In genomic region chr8:107139704-107140470, GRCm38 (mm10) we compare ENCODE assay signal across 8 mouse cellular contexts. TPM values are rescaled to one million over a fixed set of nuclear protein-coding genes. Genes with fewer than 3 reads are reported as not detected.
DNase-seq lines count a peak whose midpoint lies in the region; ATAC-seq lines count a peak whose summit lies in the region.

No protein-coding gene starts in this region.

- DNase-seq in urinary bladder, postnatal 36 days (ENCODE audit: low spot score in 2 of 2) = peak; percentile 48 to 56
- no peak for DNase-seq in urinary bladder, postnatal 25 days (ENCODE audit: low spot score)
- peak; percentile 78 for DNase-seq in kidney, adult 11 months
- peak; percentile 72 for DNase-seq in lung, postnatal 10 days
- DNase-seq in T-cell, adult 2 months (ENCODE audit: low spot score) = no peak
- DNase-seq in frontal cortex, postnatal 36 days (ENCODE audit: low spot score in 2 of 2) = no peak
- DNase-seq in layer of hippocampus, postnatal 36 days = no peak

- peak; percentile 95 for ATAC-seq in erythroid progenitor cell, adult 5-6 weeks (replicated peaks; ENCODE audit: low FRiP score, poor library complexity, severe bottlenecking)

RNA-seq across cellular contexts. Expression of gene Cyb5b, which starts 10.6 kb away (rescaled TPM):
- total RNA-seq in erythroid progenitor cell, adult 5-6 weeks (2015; ENCODE audit: low replicate concordance) = 16.8 and 19.5 TPM in 2 replicates
- total RNA-seq in erythroid progenitor cell, adult 5-6 weeks (2017; ENCODE audit: low replicate concordance) = 6.8 and 7.4 TPM in 2 replicates
- total RNA-seq in layer of hippocampus, postnatal 36 days (2021) = 100 to 1,000 TPM; 106 to 109 TPM

RNA-seq across cellular contexts. Expression of gene Terf2, which starts 43.5 kb away (rescaled TPM):
- 28.1 and 33.5 TPM in 2 replicates for total RNA-seq in erythroid progenitor cell, adult 5-6 weeks (2015; ENCODE audit: low replicate concordance)
- 22.2 and 30.9 TPM in 2 replicates for total RNA-seq in erythroid progenitor cell, adult 5-6 weeks (2017; ENCODE audit: low replicate concordance)
- total RNA-seq in layer of hippocampus, postnatal 36 days (2021) = 10 to 100 TPM; 31.9 to 32.0 TPM

Comparison
In these comparisons a context has a peak if more than half of its experiments do, and no peak if none do; other contexts are left out.
1. DNase-seq: peak in urinary bladder, postnatal 36 days (2 of 2), kidney, adult 11 months (single experiment) and lung, postnatal 10 days (single experiment); none in urinary bladder, postnatal 25 days (single experiment), T-cell, adult 2 months (single experiment), frontal cortex, postnatal 36 days (0 of 2) and layer of hippocampus, postnatal 36 days (0 of 2).
2. RNA of gene Cyb5b, which starts 10.6 kb away (total RNA-seq): 106 to 109 TPM in layer of hippocampus, postnatal 36 days; 6.8 to 19.5 TPM in erythroid progenitor cell, adult 5-6 weeks; every median in the first group is over 4 times any median in the second.